Mouse (Mus musculus) heart, adult 2 months (tissue): ENCODE measurements at regions not wholly inside any gene's neighbourhood (a gene's known extent, or its start where the extent isn't known, plus 50 kb on each side); places are given as distances from the start of the nearest gene placed in this dataset.

ENCODE experiments used
- CTCF ChIP-seq: fragments of 200-600 bp; IDR thresholded peaks from 2 replicates; pipeline ENCODE4 v1.8.1; 2022; ENCODE audit warnings: antibody characterized with exemption, mild to moderate bottlenecking, moderate library complexity
- EP300 ChIP-seq: fragments of 200-500 bp; IDR thresholded peaks from 2 replicates; pipeline ENCODE4 v1.6.1; 2011; ENCODE audit warnings: low read depth, low read length, control low read depth; ENCODE audit not compliant: insufficient read depth
- POLR2A ChIP-seq: fragments of 200-500 bp; IDR thresholded peaks from 2 replicates; pipeline ENCODE4 v1.6.1; 2011; ENCODE audit warnings: mild to moderate bottlenecking, low read depth, low read length, control low read depth; ENCODE audit not compliant: insufficient read depth

DNA sequence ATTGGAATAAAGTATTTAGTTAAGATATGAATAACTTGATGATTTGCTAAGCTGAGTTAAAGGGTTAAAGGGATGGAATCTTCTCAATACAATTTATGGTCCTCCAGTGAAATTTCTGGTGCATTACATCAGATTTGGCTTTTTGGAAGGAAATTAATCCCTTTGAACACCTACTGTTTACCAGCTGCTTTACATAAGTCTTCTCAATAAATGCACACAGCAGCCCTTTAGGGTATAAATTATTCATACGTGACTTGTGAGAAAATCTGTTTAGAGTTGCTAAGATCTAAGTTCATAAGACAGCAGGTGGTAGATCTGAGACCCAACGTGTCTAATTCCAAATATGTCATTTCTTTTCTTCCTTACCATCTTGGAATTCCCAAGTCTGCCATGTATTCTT lies 855.7 kb upstream of the Ddx18 start:
- TF ChIP-seq CTCF (no peak), POLR2A (no peak), EP300 (no peak)
